Mouse (Mus musculus) gastrocnemius, adult 18-20 months (tissue): Measurements from ENCODE around the gene Scg3. TPM values are rescaled to one million over a fixed set of nuclear protein-coding genes. Genes with fewer than 3 reads are reported as not detected.

Source experiments
- total RNA-seq, 2 experiments: library from RNA; stranded (reverse); gene quantifications; 2 replicates each; pipeline ENCODE4 v1.2.3; 2021

Gene Scg3
- total RNA-seq, 2 experiments from 2014 or later: 0.93 to 1.6 TPM

Other genes starting within 250 kb of the Scg3 start
- gene Leo1, start 242.5 kb downstream of the Scg3 start, total RNA-seq: 10 to 100 TPM; 24.0 to 27.5 TPM
- 10 to 100 TPM; 14.2 to 26.3 TPM for gene Tmod3, start 124.4 kb downstream of the Scg3 start, total RNA-seq
- 1 to 10 TPM; 3.7 to 5.0 TPM for gene Tmod2, start 72.7 kb downstream of the Scg3 start, total RNA-seq
- gene Lysmd2, start 58.3 kb downstream of the Scg3 start, total RNA-seq: 1 to 10 TPM; 4.8 to 7.6 TPM
- 1 to 10 TPM; 1.2 to 2.2 TPM for gene Bmp5, start 91.3 kb upstream of the Scg3 start, total RNA-seq